Mouse (Mus musculus) G1E (cell line): ENCODE measurements around the gene Egln2. TPM values are rescaled to one million over a fixed set of nuclear protein-coding genes. Genes with fewer than 3 reads are reported as not detected.

Experiments
- ATAC-seq: 2 replicates; pipeline ENCODE4 v1.8.0; 2016; ENCODE audit warnings: mild to moderate bottlenecking; ENCODE audit not compliant: insufficient number of reproducible peaks, poor library complexity, low FRiP score, severe bottlenecking; ENCODE audit errors: extremely low read depth
- DNase-seq: peaks from one replicate; pipeline ENCODE4 v3.0.0; 2012; ENCODE audit warnings: low spot score
- H3K27me3 ChIP-seq: 2 replicates; pipeline ENCODE4 v1.6.1; 2012; ENCODE audit warnings: mild to moderate bottlenecking, low read length, inconsistent platforms; ENCODE audit not compliant: insufficient read depth
- H3K36me3 ChIP-seq: replicated peaks from 2 replicates; pipeline ENCODE3; 2012; ENCODE audit warnings: mild to moderate bottlenecking, inconsistent platforms
- H3K4me1 ChIP-seq: 2 replicates; pipeline ENCODE4 v1.6.1; 2012; ENCODE audit warnings: low read depth, low read length, inconsistent platforms, mixed read lengths; ENCODE audit not compliant: insufficient read depth
- H3K4me3 ChIP-seq: 2 replicates; pipeline ENCODE4 v1.5.1; 2012; ENCODE audit warnings: low read depth, mild to moderate bottlenecking, inconsistent platforms, low read length, moderate library complexity, mixed read lengths
- H3K9me3 ChIP-seq: replicated peaks from 2 replicates; pipeline ENCODE4 v1.6.1; 2012; ENCODE audit warnings: inconsistent platforms
- CTCF ChIP-seq: IDR thresholded peaks from 2 replicates; pipeline ENCODE4 v1.5.1; 2012; ENCODE audit warnings: low read depth, low read length, inconsistent platforms, mixed read lengths
- GATA1 ChIP-seq: IDR thresholded peaks from 2 replicates; pipeline ENCODE4 v1.6.1; 2012; ENCODE audit warnings: borderline replicate concordance, low read length, inconsistent platforms, mixed read lengths
- GATA2 ChIP-seq: IDR thresholded peaks from 2 replicates; pipeline ENCODE4 v1.6.1; 2012; ENCODE audit warnings: low read depth, low read length, inconsistent platforms, borderline replicate concordance
- POLR2AphosphoS5 ChIP-seq: IDR thresholded peaks from 2 replicates; pipeline ENCODE4 v1.6.1; 2012; ENCODE audit warnings: low read depth, low read length, inconsistent platforms; ENCODE audit not compliant: insufficient replicate concordance
- TAL1 ChIP-seq: conservative IDR thresholded peaks from 2 replicates; pipeline ENCODE4 v1.6.1; 2012; ENCODE audit warnings: low read depth, low read length, inconsistent platforms, mixed read lengths
- polyA plus RNA-seq: library from polyadenylated mRNA; stranded (reverse); fragments of >175 nt; gene quantifications from 2 replicates; pipeline ENCODE4 v1.2.3, GENCODE M21; 2012
- total RNA-seq, 2 experiments: library from RNA; stranded (forward) in 1 of 2; stranded (reverse) in 1 of 2; fragments of 200-1000 nt in 1 of 2; fragments of >200 nt in 1 of 2; fragmentation: Nextera tagmentation in 1 of 2; gene quantifications; 2 replicates each; pipeline ENCODE4 v1.2.3; 2014 to 2017

Gene Egln2
- total and polyA plus RNA-seq, 3 experiments, result 22.0 to 74.6 (median 42.6) TPM

DNA sequence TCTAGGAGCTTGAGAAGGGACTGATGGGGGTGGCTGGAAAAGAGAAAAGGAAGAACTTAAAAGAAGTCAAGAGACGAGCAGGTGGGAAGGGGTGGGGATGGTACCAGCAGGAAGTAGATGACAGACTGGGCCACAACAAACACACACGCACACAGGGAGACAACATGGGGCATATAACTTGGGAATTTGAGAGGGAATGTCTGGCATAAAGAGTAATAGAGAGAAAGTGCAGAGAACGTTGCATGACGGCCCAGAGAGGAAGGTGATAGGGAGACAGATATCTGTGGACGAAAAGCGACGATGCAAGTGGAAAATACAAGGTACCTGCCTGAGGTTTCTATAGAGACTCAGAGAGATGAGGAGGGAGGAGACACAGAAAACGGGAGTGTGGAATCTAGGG is 906 bp downstream of the Egln2 start:
- ATAC-seq (no peak), DNase-seq (peak; percentile 23)
- Histone ChIP-seq H3K27me3 (no peaks in the 10 kb centered on the region; the same call in 1 of the 2 replicates), H3K9me3 (no peaks in the 10 kb centered on the region), H3K4me3 (peak overlapping the region; percentile 80), H3K36me3 (peaks cover 75% of the 10 kb centered on the region), H3K4me1 (peaks cover 70% of the 10 kb centered on the region)
- TF ChIP-seq POLR2AphosphoS5 (no peak), CTCF (no peak), GATA2 (no peak), GATA1 (no peak), TAL1 (no peak)

DNA sequence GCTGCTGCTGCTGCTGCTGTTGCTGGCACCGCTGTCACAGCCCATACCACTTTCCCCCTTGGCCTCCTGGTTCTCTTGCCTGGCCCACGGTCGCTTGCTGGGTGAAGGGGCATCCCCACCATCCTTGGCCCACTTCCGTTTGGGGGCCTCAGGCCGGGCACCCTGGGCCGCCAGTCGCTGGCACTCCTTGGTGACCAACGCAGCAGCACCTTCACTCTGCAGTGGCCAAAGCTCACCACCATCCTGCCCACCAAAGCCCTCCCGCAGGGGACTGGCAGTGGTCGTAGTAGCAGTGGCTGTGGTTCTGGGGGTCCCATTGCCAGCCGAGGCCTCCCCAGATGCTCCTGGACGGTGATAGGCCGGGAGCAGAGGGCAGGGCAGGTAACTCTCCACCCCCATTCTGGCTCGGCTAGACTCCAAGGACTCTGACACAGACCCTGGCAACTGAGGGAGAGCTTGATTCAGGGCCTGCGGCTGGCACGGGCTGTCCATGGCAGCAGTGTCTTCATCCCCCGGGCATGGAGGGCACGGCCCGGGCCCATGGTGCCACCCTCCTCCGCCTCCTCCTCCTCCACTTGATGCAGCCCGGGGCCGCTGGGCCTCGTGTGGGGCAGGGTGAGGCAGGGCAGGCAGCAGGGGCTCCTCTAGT is 1.5 kb downstream of the Egln2 start:
- DNase-seq, result no peak

DNA sequence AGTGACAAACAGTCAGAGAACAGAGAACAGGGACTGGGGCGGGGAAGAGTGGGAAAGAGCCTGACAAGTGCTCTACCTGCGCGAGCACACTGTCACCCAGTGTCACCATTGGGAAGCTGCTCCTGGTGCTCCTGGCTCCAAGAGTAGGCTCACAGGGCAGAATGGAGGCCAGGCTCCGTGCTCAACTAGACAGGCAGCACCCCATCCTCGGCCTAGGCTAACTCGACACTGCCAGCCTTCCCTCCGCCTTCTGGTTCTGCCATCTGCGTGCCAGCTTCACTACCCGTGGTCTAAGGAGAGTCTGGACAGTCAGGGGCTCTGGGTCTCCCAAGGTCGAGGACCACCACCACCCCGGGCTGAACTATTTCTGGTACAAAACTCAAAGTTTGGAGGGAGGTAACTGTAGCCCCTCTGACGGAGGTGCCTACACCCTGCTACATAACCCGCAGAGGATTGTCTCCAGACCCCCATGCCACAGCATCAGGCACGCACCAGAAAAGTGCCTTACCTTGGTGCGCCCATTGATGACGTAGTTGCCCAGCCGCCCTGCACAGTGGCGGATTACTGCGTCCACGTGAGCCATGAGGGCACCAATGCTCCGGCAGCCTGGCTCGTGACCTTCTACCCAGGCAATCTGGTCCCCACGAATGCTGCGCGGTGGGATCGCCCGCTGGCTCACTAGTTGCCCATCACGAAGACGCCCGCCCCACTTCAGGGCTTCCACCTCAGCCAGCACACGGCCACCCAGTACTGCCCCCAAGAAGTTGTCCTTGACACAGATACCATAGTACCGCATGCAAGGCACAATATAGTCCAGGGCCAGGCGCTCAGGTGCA is 2.3 kb downstream of the Egln2 start:
- H3K9me3 ChIP-seq, result no peaks in the 10 kb centered on the region
- ATAC-seq, result no peak
- H3K27me3 ChIP-seq, result no peaks in the 10 kb centered on the region; the same call in 1 of the 2 replicates
- H3K4me3 ChIP-seq, result peak overlapping the region; percentile 80; the same call in 1 of the 2 replicates
- H3K4me1 ChIP-seq, result peaks cover 84% of the 10 kb centered on the region
- TF ChIP-seq CTCF (no peak), POLR2AphosphoS5 (no peak), GATA2 (no peak), GATA1 (no peak), TAL1 (no peak)
- no peak for DNase-seq
- H3K36me3 ChIP-seq, result peaks cover 79% of the 10 kb centered on the region

More for the DNA sequence above, 1.5 kb downstream of the Egln2 start:
- no peak for ATAC-seq
- TF ChIP-seq GATA1 (no peak), TAL1 (no peak), POLR2AphosphoS5 (no peak), GATA2 (no peak), CTCF (no peak)
- Histone ChIP-seq H3K36me3 (peaks cover 76% of the 10 kb centered on the region), H3K4me3 (peak overlapping the region; percentile 80; the same call in 1 of the 2 replicates), H3K9me3 (no peaks in the 10 kb centered on the region), H3K4me1 (peaks cover 76% of the 10 kb centered on the region), H3K27me3 (no peaks in the 10 kb centered on the region; the same call in 1 of the 2 replicates)

DNA sequence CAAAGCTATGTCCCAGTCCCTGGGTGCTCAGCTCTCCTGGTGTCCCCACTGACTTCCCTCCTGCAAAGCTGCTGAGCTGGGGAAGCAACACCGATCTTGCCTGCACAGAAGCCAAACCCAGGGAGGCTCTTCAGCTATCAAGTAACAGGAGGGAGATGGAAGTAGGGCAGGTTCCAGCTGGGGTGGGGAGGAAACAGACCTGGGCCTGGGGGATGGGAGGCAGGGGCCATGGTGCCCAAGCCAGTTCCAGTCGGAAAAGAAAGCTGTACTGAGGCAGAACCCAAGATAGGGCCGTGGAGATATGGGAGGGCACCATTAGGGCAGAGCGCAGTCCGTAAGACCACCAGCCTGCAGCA is 3.2 kb downstream of the Egln2 start:
- Histone ChIP-seq H3K4me1 (peaks cover 79% of the 10 kb centered on the region), H3K9me3 (no peaks in the 10 kb centered on the region), H3K36me3 (peaks cover 80% of the 10 kb centered on the region), H3K27me3 (no peaks in the 10 kb centered on the region; the same call in 1 of the 2 replicates), H3K4me3 (peak overlapping the region; percentile 0; the same call in 1 of the 2 replicates)
- TF ChIP-seq GATA1 (no peak), TAL1 (no peak), GATA2 (no peak), POLR2AphosphoS5 (no peak), CTCF (no peak)
- no peak for ATAC-seq
- DNase-seq, result no peak

DNA sequence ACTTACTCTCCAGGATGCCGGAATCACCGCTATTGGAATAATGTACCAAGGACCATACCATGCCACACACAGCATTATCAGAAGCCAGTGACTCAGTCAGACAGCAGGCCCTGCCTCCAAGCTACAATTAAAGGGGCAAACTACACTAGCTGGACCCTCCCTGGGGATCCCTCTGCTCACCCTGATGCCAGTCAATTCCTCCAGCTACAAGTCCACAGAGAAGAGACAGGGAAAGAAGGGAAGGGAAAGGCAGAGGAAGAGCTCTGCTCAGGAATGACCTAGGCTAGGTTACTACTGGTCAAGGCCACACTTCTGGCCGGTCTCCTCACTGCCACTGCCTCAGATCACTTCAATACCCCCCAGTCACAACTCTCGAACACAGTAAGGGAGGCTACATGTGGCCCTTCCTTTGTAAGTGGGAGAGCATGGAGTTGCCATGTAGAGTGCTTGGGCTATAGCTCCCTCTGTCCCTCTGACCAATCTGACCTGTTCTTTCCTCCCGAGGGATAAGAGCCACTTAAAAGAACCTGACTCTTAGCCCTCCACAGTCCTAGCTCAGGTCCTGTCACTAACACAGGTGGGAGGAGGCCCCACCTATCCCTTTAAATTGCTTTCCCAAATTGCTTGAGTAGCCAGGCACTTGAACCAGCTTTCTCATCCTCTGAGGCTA is 3.7 kb downstream of the Egln2 start:
- Histone ChIP-seq H3K9me3 (no peaks in the 10 kb centered on the region), H3K36me3 (peaks cover 80% of the 10 kb centered on the region), H3K4me3 (peak overlapping the region; percentile 0; the same call in 1 of the 2 replicates), H3K4me1 (peaks cover 74% of the 10 kb centered on the region), H3K27me3 (no peaks in the 10 kb centered on the region; the same call in 1 of the 2 replicates)
- DNase-seq (no peak), ATAC-seq (no peak)
- TF ChIP-seq GATA1 (no peak), GATA2 (no peak)

DNA sequence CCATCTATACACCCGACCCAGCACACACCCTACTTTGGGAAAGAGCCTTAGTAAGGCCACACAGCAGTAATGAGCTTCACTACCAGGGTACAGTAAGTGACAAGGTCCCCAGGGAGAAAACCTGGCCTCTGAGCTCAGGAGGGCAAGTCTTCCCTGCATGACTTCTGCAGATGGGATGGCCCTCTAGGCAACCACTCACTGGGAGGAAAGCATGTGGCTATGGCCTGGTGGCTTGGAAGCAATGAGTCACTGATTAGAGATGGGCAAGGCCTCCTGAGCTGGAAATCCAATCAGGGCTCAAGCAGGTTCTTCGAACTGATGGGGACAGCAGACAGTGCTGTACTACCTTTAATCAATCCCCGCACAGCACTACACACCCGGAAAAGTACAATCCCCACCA is 4.9 kb downstream of the Egln2 start:
- H3K36me3 ChIP-seq, result peaks cover 87% of the 10 kb centered on the region
- no peaks in the 10 kb centered on the region; the same call in 1 of the 2 replicates for H3K27me3 ChIP-seq
- no peak for DNase-seq
- no peak for ATAC-seq
- peaks cover 69% of the 10 kb centered on the region for H3K4me1 ChIP-seq
- no peak overlapping the region for H3K4me3 ChIP-seq
- TF ChIP-seq CTCF (no peak), POLR2AphosphoS5 (0 out of 2 replicates have a peak, but pooled peaks have one; percentile 7)
- H3K9me3 ChIP-seq, result no peaks in the 10 kb centered on the region
